14 mouse cellular contexts compared by ENCODE assay signal in genomic region chr17:71120626-71121025, GRCm38 (mm10).
DNase-seq lines count a peak whose midpoint lies in the region; ATAC-seq lines count a peak whose summit lies in the region.
"Had no signal": no experiment of that assay in that cellular context is flagged by ENCODE, and none has a peak within 500 bp of the region (broad histone marks: within the 10 kb centered on the region; RNA-seq: fewer than 3 reads in every experiment).

No protein-coding gene starts in this region.

- H3K4me3 ChIP-seq in heart, embryonic 15.5 days = no peak overlapping the region
- H3K4me3 ChIP-seq in limb, embryonic 15.5 days = no peak overlapping the region
- H3K4me3 ChIP-seq: megakaryocyte, embryonic 14.5 days had no signal

- peak; percentile 22 for DNase-seq in embryo, embryonic 11 days
- DNase-seq in embryo, embryonic 10.5 days (ENCODE audit: low spot score) = no peak
- DNase-seq in left cerebral cortex, postnatal 4 days = peak; percentile 21
- no peak for DNase-seq in left cerebral cortex, postnatal 10 days (ENCODE audit: extremely low spot score in 1 of 2, low spot score in 2 of 2)
- DNase-seq in frontal cortex, postnatal 25 days (ENCODE audit: low spot score in 2 of 2) = no peak
- no peak for DNase-seq in frontal cortex, postnatal 36 days (ENCODE audit: low spot score in 2 of 2)
- DNase-seq: adrenal gland, postnatal 10 days; gastrocnemius, postnatal 14 days; right cerebral cortex, postnatal 25 days had no signal

- H3K27ac ChIP-seq in heart, embryonic 15.5 days = peak overlapping the region; percentile 77
- H3K27ac ChIP-seq in limb, embryonic 15.5 days = peak overlapping the region; percentile 65; the same call in 1 of the 2 replicates
- H3K27ac ChIP-seq: hindbrain, embryonic 14.5 days had no signal

- intact Hi-C loops in left cerebral cortex, postnatal 4 days (cut with DNase I) = no loop called here
- intact Hi-C loops in left cerebral cortex, postnatal 10 days (cut with DNase I) = no loop called here

- WGBS in heart, embryonic 15.5 days = 20% methylated on average over 4 of the region's 6 CpGs
- 33% methylated on average over 5 of the region's 6 CpGs for whole genome bisulfite sequencing in limb, embryonic 15.5 days

- H3K4me2 ChIP-seq in heart, embryonic 15.5 days = no peak overlapping the region
- no peak overlapping the region for H3K4me2 ChIP-seq in limb, embryonic 15.5 days
- H3K4me2 ChIP-seq: hindbrain, embryonic 14.5 days had no signal

- peaks cover 32% of the 10 kb centered on the region for H3K4me1 ChIP-seq in heart, embryonic 15.5 days (replicated peaks)
- peaks cover 25% of the 10 kb centered on the region for H3K4me1 ChIP-seq in limb, embryonic 15.5 days

- H3K9ac ChIP-seq in heart, embryonic 15.5 days = no peak overlapping the region
- H3K9ac ChIP-seq in limb, embryonic 15.5 days = no peak overlapping the region
- H3K9ac ChIP-seq: hindbrain, embryonic 14.5 days had no signal

- no peaks in the 10 kb centered on the region for H3K9me3 ChIP-seq in heart, embryonic 15.5 days (replicated peaks)
- no peaks in the 10 kb centered on the region for H3K9me3 ChIP-seq in limb, embryonic 15.5 days
- H3K9me3 ChIP-seq: megakaryocyte, embryonic 14.5 days had no signal

- ATAC-seq in heart, embryonic 15.5 days (replicated peaks; ENCODE audit: insufficient number of reproducible peaks, insufficient read depth, low FRiP score, low read depth) = peak; percentile 74
- no peak for ATAC-seq in limb, embryonic 15.5 days (ENCODE audit: insufficient number of reproducible peaks, low FRiP score, low TSS enrichment, low read depth)
- ATAC-seq: forebrain, embryonic 14.5 days had no signal

- no peaks in the 10 kb centered on the region for H3K27me3 ChIP-seq in heart, embryonic 15.5 days
- H3K27me3 ChIP-seq in limb, embryonic 15.5 days = no peaks in the 10 kb centered on the region
- H3K27me3 ChIP-seq: megakaryocyte, embryonic 14.5 days had no signal

- H3K36me3 ChIP-seq in heart, embryonic 15.5 days = peaks cover 43% of the 10 kb centered on the region
- H3K36me3 ChIP-seq in limb, embryonic 15.5 days = no peaks in the 10 kb centered on the region

Comparison
In these comparisons a context has a peak if more than half of its experiments do, and no peak if none do; other contexts are left out.
1. DNase-seq: peak in embryo, embryonic 11 days (single experiment) and left cerebral cortex, postnatal 4 days (single experiment); none in embryo, embryonic 10.5 days (single experiment), left cerebral cortex, postnatal 10 days (0 of 2), frontal cortex, postnatal 25 days (0 of 2) and frontal cortex, postnatal 36 days (0 of 2).